In the genomic region with DNA sequence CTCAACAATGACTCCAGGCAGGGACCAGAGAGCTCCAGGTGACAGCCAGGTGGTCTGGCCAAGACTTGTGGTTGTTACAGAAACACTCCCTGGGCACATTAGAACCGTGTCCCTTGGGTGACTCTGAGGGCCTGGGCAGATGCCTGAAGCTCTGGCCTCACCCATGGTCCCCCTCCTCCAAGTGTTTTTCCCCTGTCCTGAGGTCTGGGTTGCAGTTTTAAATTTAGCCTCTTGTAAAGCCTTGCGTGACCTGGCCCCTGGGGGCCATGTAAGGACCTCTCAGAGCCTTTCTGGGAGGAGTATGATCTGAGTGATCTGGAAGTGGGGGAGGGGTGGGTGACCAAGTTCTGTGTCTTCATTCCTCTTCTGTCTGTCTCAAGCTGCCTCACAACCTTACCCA, we compare ENCODE assay signal across 24 mouse cellular contexts.
A peak's percentile ranks its signal among the peaks of the same experiment; 100 is the strongest.
DNase-seq lines count a peak whose midpoint lies in the region; ATAC-seq lines count a peak whose summit lies in the region.
"Had no signal": no experiment of that assay in that cellular context is flagged by ENCODE, and none has a peak within 500 bp of the region (broad histone marks: within the 10 kb centered on the region; RNA-seq: fewer than 3 reads in every experiment).

No protein-coding gene starts in this region.

- WGBS in hindbrain, embryonic 10.5 days: 79% methylated on average over 2 of the region's 2 CpGs
- 78% methylated on average over 2 of the region's 2 CpGs for WGBS in hindbrain, embryonic 14.5 days
- WGBS in embryonic facial prominence, embryonic 12.5 days: 71% methylated on average over 2 of the region's 2 CpGs

- no peak overlapping the region for H3K4me3 ChIP-seq in hindbrain, embryonic 10.5 days
- no peak overlapping the region for H3K4me3 ChIP-seq in hindbrain, embryonic 14.5 days (replicated peaks; ENCODE audit: low read length)
- H3K4me3 ChIP-seq in embryonic facial prominence, embryonic 12.5 days: no peak overlapping the region
- H3K4me3 ChIP-seq: kidney, embryonic 15.5 days; myocyte; neural tube, embryonic 12.5 days had no signal

- H3K27me3 ChIP-seq in hindbrain, embryonic 10.5 days (ENCODE audit: insufficient read depth, poor library complexity, severe bottlenecking): peaks cover 19% of the 10 kb centered on the region
- H3K27me3 ChIP-seq in hindbrain, embryonic 14.5 days (ENCODE audit: control insufficient read depth, insufficient read depth, low read length): no peaks in the 10 kb centered on the region
- H3K27me3 ChIP-seq in embryonic facial prominence, embryonic 12.5 days: no peaks in the 10 kb centered on the region

- H3K4me2 ChIP-seq in hindbrain, embryonic 14.5 days (replicated peaks): no peak overlapping the region
- no peak overlapping the region for H3K4me2 ChIP-seq in embryonic facial prominence, embryonic 12.5 days (replicated peaks)
- H3K4me2 ChIP-seq: kidney, embryonic 15.5 days; midbrain, embryonic 11.5 days; neural tube, embryonic 12.5 days had no signal

- peak overlapping the region; percentile 68 for H3K27ac ChIP-seq in hindbrain, embryonic 10.5 days
- no peak overlapping the region for H3K27ac ChIP-seq in hindbrain, embryonic 14.5 days
- peak overlapping the region; percentile 12; the same call in 1 of the 2 replicates for H3K27ac ChIP-seq in embryonic facial prominence, embryonic 12.5 days
- H3K27ac ChIP-seq: kidney, embryonic 15.5 days; liver, embryonic 14.5 days; neural tube, embryonic 12.5 days; stomach, postnatal 0 days had no signal

- H3K9ac ChIP-seq in hindbrain, embryonic 14.5 days: no peak overlapping the region
- no peak overlapping the region for H3K9ac ChIP-seq in embryonic facial prominence, embryonic 12.5 days
- H3K9ac ChIP-seq: forebrain, postnatal 0 days; kidney, embryonic 15.5 days; liver, embryonic 14.5 days; neural tube, embryonic 12.5 days had no signal

- no peaks in the 10 kb centered on the region for H3K36me3 ChIP-seq in hindbrain, embryonic 10.5 days
- no peaks in the 10 kb centered on the region for H3K36me3 ChIP-seq in hindbrain, embryonic 14.5 days (replicated peaks; ENCODE audit: control insufficient read depth, insufficient read depth)
- no peaks in the 10 kb centered on the region for H3K36me3 ChIP-seq in embryonic facial prominence, embryonic 12.5 days
- H3K36me3 ChIP-seq: kidney, embryonic 15.5 days; neural tube, embryonic 12.5 days had no signal

- DNase-seq in gastrocnemius, adult 18-20 months (ENCODE audit: low spot score): peak; percentile 38
- no peak for DNase-seq in gastrocnemius, postnatal 4 days (ENCODE audit: low spot score in 2 of 2)
- DNase-seq in hindbrain, embryonic 10.5 days (ENCODE audit: low spot score): no peak
- no peak for DNase-seq in hindbrain, embryonic 14.5 days (ENCODE audit: low spot score)
- no peak for DNase-seq in lung, postnatal 14 days
- no peak for DNase-seq in heart, postnatal 4 days
- DNase-seq: adrenal gland, postnatal 14 days; cerebellum, adult 11 months; cerebellum, adult 9-10 months; forebrain, postnatal 0 days; kidney, adult 18-20 months; kidney, postnatal 25 days; lung, adult 2 months; right cerebral cortex, adult 18-20 months; thymus, adult 18-20 months; thymus, postnatal 25 days had no signal

- peaks cover 44% of the 10 kb centered on the region for H3K4me1 ChIP-seq in hindbrain, embryonic 10.5 days (replicated peaks)
- H3K4me1 ChIP-seq in hindbrain, embryonic 14.5 days (replicated peaks; ENCODE audit: control insufficient read depth, insufficient read depth, low read length): peaks cover 15% of the 10 kb centered on the region
- H3K4me1 ChIP-seq in embryonic facial prominence, embryonic 12.5 days: peaks cover 20% of the 10 kb centered on the region

- no peak for ATAC-seq in hindbrain, embryonic 14.5 days (ENCODE audit: low FRiP score)
- no peak for ATAC-seq in embryonic facial prominence, embryonic 12.5 days (ENCODE audit: insufficient number of reproducible peaks, insufficient read depth, low FRiP score, low TSS enrichment)
- ATAC-seq: forebrain, postnatal 0 days; hindbrain, embryonic 16.5 days had no signal

- H3K9me3 ChIP-seq in hindbrain, embryonic 10.5 days: no peaks in the 10 kb centered on the region
- H3K9me3 ChIP-seq in hindbrain, embryonic 14.5 days (ENCODE audit: control insufficient read depth, low read length): no peaks in the 10 kb centered on the region
- no peaks in the 10 kb centered on the region for H3K9me3 ChIP-seq in embryonic facial prominence, embryonic 12.5 days
- H3K9me3 ChIP-seq: kidney, embryonic 15.5 days; neural tube, embryonic 12.5 days had no signal
